Mouse (Mus musculus): ENCODE results near the gene Inpp5a.
A peak's percentile ranks its signal among the peaks of the same experiment; 100 is the strongest.

The Inpp5a gene

DNA sequence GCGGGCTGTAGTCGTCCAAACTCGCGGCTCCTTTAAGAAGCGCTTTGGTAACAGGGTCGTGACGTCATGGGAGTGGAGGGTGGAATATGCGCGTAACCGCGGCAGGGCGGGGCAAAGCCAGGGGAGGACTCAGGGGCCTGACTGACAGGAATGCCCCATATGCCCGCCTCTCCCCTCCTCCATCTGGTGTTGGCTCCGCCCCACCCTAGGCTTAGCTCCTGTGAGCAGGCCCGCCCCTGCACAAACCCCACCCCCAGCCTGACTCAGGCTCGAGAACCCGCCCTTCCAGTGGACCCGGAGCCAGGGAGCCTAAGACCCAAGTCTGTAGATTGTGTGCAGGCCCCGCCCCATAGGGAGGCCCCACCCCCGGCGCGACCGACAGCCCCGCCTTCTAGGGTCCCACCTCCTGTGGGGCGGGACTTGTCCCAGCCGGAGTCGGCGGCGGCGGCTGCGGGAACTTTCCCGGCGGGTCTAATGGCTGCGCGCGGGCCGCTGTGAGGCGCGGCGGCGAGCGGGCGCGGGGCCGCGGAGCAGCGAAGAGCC lies at the start of gene Inpp5a:
TSS of gene Inpp5a (plus strand) at position 440 of the 543 bp plus-strand sequence.
- peak; percentile 99 for DNase-seq (ENCODE audit: extremely low spot score, low spot score)

DNA sequence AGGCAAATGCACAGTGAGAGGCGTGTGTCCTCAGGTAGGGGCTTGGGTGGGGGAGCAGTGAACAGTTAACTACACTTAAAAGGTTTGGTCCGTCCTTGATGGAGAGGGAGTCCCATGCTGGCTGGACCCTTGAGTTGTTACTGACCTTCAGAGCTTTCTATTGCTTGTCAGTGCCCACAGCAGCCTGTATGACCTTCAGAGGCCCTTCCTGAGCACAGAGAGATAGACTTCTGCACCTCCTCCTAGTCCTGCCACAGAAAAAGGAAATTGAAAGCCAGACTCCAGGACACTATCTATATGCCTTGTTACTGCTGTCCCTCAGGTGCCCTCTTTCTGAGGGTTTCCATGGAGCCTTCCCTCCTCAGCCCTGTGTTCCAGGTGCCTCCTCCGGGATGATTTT lies 49.7 kb upstream of the Inpp5a start:
- DNase-seq (ENCODE audit: extremely low spot score, low spot score): no peak

DNA sequence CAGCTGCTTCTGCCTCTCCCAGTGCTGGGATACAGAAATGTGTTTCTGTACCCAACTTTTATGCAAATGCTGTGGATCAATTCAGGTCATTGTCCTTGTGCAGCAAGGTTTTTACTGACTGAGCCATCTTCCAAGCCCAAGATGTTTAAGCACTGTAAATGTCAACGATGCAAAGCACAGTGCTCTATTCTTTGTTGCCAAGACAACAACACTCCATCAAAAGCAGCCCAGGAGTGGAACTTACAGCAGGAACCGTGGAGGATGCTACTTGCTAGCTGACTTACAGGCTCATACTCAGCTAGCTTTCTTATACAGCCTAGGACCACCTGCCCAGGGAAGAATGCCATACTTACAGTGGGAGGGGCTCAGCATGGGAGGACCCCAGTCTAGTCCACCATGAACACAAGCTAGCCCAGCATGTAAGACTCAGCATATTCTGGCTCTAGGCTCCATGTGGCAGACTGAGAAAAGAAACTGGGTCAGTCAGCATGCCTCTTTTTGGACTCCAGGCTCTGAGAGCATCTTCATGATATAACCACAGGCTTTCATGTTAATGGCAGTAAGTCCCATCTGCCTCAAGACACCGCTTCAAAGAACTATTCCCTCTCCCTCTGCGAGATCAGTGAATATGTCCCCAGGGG lies 47.8 kb upstream of the Inpp5a start:
- DNase-seq (ENCODE audit: extremely low spot score, low spot score): no peak

DNA sequence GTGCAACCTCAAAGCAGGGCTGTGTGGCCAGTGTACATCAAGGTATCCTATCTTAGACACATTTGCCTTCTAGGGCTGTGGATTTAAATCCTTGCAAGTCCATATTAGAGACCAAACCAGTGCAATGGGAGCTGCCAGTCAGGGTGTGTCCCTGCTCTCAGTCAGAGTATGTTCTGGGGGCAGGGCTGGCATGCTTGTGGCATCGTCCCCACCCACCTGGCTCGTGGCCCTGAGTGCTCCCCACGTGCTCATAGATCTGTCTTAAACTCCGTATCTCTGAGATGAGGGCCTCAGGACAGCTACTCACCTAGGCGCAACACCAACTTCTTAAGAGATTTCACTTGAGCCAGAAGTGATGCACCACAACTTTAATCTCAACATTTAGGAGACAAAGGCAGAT lies 46.1 kb upstream of the Inpp5a start:
- DNase-seq (ENCODE audit: extremely low spot score, low spot score): no peak

DNA sequence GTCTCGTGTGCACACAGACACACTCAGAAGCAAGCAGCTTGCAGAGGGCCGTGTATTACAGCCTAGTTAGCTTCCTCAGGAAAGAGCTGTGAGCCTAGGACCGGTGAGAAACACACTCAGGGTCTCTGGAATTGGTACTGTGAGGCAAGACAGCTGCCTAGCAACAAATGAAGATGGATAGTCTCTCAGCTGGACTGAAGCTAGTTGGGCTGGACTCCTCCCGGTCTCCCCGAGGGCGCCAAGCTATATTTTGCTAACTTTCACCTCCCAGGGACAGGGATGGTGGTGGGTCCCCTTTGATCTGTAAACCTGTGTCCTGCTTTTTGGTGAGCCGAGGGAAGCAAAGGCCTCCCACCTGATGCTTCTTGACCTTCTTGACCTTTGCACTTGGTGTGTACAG lies 41.9 kb upstream of the Inpp5a start:
- DNase-seq (ENCODE audit: extremely low spot score, low spot score): peak; percentile 64

DNA sequence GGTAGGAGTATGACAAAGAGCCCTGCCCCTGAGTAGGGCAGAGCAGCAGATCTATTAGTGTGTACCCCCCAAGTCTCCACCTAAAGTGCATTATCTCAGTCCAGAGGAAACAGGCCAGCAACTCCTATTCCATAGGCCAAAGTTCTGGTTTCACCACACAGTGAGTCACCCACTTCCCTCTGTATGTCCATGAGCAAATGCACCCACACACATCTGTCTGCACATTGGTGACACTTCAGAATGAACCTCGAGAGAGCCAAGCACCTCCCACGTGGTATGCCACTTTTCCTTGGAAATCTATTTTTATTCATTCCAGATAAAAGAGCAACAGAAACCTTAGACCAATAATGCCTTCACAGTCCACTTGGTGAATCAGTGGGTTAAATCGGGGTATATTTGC lies 38.3 kb upstream of the Inpp5a start:
- DNase-seq (ENCODE audit: extremely low spot score, low spot score): no peak

GRCm38 (mm10) chr7:139354370-139355139 lies 34.4 kb upstream of the Inpp5a start:
- DNase-seq (ENCODE audit: extremely low spot score, low spot score): no peak

DNA sequence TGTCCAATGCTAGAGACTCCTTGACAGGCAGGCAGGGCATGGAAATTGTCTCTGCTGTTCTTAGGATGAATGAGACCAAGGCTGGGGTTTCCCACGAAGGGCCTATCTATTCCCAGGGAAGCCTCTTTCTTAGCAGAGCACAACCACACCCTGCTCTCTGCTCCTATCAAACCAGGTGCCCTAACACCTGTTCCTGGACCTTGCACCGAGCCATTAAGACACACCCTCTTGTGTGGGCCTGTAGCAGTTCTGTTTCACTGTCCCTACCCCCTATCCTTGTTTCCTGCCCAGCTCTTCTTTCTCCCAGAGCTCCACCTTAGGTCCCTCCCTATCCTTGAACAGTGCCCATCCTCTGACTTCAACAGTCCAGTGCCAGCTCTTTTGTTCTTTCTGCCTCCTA lies 31.9 kb upstream of the Inpp5a start:
- no peak for DNase-seq (ENCODE audit: extremely low spot score, low spot score)

DNA sequence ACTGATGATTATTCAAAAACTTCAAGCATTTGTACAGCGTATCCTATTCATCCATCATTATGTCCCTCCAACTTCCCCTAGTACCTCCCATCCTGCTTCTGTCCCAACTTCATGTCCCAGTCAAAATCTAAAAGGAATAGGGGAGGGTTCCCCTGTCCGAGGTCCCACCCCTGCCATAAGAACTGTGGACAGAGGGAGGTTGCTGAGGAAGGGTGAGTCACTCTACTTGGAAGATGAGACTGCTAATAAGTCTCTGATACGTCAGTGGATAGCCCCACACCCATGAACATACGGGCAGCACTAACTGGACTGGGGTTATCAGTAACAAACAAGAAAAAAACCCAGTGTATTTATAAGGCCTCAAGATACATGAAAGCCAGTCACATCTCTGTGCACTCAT lies 29.0 kb upstream of the Inpp5a start:
- no peak for DNase-seq (ENCODE audit: extremely low spot score, low spot score)

- DNase-seq (ENCODE audit: extremely low spot score, low spot score): no peak
These were observed 27.9 kb upstream of the Inpp5a start for GRCm38 (mm10) chr7:139360890-139361559.

GRCm38 (mm10) chr7:139361799-139362198 lies 27.1 kb upstream of the Inpp5a start:
- no peak for DNase-seq (ENCODE audit: extremely low spot score, low spot score)

- DNase-seq (ENCODE audit: extremely low spot score, low spot score): peak; percentile 24
These were observed 26.4 kb upstream of the Inpp5a start for GRCm38 (mm10) chr7:139362514-139362913.

DNA sequence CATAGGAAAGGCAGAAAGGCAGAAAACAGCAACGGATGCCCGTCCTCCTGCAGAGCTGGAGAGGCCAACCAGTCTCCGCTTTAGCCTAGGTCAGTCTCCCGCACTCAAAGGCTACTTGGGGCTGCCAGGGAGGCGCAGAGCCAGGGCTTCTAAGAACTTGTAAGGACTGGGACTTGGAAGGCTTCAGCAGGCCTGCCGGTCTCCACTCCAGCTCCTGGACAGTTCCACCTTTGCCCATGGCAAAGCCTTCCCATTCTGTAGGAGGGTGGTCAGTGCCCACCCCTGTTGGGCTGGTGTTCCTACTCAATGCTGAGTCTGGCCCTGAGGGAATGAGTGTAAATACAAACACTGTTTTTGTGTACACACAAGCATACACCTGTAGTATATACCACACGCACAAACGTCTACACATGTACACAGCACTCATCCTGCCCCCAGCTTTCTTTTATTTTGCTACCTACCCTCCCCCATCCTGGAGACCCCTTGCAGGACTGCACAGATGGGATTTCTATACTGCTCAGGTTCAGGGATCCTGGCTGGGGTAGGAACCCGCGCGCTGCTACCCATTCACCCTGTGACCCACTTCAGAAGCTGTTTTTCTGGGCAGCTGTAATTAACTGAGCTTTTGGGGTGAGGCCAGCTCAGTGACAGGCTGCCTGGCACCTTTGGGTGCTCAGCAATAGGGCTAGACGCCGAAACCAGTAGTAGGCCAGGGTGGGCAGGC lies 25.5 kb upstream of the Inpp5a start:
- peak; percentile 49 for DNase-seq (ENCODE audit: extremely low spot score, low spot score)

GRCm38 (mm10) chr7:139364005-139364557 lies 24.8 kb upstream of the Inpp5a start:
- peak; percentile 85 for DNase-seq (ENCODE audit: extremely low spot score, low spot score)

DNA sequence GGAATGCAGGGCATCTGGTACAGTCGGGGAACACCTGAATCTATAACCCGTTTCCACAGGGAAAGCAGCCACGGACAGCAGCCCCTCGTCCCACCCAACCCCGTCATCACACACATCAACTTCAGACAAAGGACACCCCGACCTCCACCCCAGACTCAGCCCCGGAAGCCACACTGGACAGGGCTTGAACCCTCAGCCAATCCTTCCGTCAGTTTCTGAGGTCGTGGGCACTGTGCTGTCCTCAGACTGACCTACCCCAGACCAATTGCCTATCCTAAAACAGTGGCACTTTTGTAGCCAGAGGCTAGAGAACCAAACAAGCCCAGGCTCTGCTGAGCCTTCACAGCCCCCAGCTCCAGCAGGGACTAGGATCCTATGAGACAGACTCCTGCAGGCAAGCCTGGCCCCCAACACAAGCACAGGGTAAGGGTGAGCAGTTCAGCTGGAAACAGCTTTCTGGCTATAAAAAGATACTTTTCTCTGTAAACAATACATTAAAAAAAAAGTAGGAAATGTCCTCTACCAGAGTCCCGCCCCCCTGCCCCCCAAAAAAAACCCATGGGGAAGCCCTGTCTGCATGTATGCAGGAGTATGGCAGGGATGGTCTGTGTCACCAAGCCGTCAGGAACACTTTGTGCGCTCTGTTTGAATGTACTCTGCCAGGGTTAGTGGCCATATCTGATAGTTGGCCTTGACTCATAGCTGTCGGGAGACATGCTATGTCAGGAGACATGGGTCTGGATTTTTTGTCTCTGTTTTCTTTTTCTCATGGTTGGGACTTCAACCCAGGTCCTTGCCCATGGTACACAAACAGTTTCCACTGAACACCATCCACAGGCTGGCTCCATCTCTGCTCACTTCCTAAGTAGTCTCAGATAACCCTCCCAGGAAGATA lies 23.7 kb upstream of the Inpp5a start:
- peak; percentile 19 for DNase-seq (ENCODE audit: extremely low spot score, low spot score)

DNA sequence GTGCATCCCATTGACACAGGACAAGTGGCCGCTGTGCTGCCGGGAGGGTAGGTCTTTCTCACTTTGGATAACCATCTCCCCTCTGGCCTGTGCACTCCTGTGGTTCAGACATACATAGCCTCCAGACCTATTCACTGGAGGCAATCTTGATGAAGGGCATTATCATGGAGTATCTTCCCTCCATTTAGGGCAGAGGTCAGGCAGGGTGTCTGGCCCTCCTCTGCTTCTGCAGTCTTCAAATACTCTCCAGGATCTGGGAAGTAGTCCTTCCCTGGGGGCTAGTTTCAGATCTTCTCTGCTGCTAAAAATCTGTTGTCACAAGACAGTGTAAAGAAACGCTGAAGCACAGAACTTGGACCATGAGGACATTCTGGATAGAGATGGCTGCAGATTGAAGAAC lies 22.8 kb upstream of the Inpp5a start:
- no peak for DNase-seq (ENCODE audit: extremely low spot score, low spot score)

DNA sequence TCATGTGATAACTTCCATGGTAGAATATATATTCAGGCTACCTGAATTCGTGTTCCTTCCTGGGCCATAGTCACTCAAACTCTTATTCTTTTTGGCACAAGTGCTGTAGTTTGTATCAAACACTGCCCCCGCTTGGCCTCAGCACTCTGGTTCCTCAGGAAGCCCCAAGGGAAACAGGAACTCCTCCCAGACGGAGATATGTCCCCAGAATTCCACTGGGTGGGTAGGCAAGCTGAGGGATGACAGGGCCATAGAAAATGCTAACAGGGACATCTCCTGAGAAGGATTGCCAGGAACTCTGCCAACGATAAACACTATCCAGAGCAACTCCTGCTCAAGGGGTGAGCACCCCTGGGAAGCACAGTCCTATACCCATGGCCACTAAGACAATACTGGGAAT lies 22.4 kb upstream of the Inpp5a start:
- no peak for DNase-seq (ENCODE audit: extremely low spot score, low spot score)

DNA sequence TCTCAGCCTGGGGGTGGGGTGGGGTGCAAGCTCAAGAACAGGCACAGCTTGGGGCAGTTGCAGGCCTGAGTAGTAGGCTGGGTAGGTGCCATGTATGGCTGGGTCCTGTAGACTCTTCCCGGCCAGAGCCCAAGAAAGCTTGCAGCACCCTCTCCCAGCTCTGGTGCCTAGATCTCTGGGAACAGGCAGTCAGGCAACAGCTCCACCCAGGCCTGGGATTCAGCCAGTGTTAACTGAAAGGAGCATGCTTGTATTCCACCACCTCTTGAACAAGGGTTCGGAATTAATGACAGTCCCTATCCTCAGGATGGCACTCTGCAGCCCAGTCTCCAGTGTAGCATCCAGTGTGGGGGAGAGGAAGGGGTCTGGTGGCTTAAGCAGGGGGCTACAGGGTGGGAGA lies 20.7 kb upstream of the Inpp5a start:
- no peak for DNase-seq (ENCODE audit: extremely low spot score, low spot score)

GRCm38 (mm10) chr7:139368722-139369380 lies 20.1 kb upstream of the Inpp5a start:
- no peak for DNase-seq (ENCODE audit: extremely low spot score, low spot score)

Data from neural tube, embryonic 10.5 days (tissue).